Mouse (Mus musculus) cerebellum, adult 18-20 months (tissue): ENCODE data around the gene Ecm2.
A peak's percentile ranks its signal among the peaks of the same experiment; 100 is the strongest.

Source experiments
- DNase-seq, 2 experiments: peaks; one replicate each; pipeline ENCODE4 v3.0.0; 2021

The Ecm2 gene

DNA sequence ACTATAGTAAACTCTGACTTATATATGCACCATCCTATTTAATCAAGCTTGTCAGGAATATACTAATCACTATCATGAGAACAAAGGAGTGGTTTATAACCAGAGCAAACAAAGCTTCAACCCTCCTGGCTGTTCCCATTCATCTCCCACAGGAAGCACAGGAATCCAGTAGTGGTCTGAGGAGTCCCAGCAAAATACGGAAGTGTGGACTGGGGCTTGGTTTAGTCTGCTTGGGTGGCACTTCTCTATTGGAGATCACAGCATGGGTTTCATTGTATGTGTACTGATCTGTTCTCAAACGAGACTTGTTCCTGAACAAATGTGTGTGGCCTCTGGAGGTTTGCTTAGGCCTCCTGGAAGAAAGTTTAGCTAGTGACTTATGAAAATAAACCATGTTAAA, 14.2 kb downstream of the Ecm2 start:
- DNase-seq: no peak

DNA sequence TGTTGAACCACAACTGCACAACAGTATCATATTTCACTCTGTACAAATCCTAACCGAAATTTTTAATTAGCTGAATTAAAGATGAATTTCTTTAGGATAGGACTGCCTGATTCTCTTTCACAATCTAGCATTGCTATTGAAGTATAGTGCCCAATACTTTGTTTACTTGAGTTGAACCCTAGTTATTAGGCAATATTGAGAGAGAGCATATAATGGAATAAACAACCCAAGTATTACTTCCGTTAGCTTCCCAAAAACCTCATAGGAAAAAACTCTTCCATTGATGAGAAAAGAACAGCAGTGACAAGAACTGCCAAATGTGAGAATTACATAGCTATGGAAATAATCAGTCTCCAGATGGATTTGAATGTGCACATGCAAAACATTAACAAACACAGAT, 21.6 kb downstream of the Ecm2 start:
- DNase-seq: no peak

DNA sequence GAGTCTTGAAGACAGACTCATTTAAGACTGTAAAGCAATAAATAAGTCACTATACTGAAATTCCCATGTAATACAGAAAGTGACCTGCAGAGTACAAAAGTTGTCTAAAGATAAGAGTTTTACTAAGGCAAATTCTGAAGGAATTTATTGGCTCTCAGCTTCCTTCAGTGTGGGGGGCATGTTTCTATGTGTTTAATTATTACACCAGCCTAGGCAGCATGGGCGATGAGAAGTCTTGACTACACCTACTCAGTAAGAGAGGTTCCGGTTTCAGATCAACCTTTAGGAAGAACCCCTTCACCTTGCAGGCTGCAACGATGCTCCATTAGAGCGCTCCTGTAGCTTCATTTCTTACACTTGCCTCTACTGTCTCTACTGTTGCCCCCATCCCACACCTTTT, 26.0 kb downstream of the Ecm2 start:
- no peak for DNase-seq

DNA sequence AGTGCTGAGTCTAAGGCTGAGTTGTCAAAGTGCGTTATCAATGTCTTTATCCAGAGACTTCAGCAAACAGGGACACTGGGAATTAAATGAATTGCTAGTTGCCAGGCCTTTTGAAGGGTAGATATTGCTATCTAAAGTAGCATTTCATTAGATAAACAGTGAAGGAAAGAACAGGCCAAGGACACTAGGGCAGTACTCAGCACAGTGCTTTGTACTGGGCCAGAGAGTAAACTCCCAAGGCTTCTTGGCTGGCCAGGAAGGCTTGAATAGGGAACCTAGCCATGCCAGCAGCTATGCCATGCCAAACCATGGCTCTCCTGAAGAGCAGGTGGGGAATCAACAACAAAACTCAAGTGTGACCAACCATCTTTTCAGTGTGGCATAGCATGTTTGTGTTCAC, 32.3 kb downstream of the Ecm2 start:
- no peak for DNase-seq

DNA sequence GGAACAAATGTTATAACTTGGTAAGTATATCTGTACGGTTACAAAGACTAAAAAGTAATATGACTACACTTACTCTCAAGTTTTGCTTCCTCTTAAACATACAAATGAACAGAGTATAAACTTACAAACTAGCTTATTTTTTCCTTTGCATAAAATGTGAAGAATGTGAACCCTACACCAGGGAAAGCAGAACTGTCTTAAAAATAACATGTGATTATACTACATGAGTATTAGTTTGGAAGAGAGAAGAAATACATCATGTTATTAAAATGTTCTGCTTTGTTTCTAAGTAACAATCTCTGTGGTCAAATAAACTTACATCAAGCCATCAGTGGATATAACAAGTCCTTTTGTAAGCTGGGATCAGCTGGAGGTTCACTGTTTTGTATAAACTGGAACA, 34.1 kb downstream of the Ecm2 start:
- no peak for DNase-seq

DNA sequence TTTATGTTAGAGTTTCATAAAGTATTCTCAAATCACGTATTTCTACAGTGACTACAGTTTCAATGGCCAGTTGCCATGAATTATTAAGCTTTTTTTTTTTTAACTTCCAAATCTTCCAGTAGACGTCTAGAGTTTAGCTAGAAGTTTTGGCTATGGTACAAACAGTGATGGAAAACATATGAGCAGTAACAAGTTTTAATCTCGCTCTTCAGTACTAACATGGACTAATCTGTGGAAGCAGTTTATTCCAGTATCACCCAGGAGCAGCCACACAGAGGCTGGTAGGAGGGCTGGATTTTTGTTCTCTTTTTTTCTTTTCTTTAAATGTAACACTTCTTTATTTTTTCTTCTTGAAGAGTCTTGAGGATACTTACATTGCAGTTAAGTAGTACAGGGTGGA, 39.7 kb downstream of the Ecm2 start, which contains the start of gene Aspn:
Gene Aspn, plus strand, starts transcription at position 165 of the 400 bp plus-strand sequence.
- DNase-seq: no peak

DNA sequence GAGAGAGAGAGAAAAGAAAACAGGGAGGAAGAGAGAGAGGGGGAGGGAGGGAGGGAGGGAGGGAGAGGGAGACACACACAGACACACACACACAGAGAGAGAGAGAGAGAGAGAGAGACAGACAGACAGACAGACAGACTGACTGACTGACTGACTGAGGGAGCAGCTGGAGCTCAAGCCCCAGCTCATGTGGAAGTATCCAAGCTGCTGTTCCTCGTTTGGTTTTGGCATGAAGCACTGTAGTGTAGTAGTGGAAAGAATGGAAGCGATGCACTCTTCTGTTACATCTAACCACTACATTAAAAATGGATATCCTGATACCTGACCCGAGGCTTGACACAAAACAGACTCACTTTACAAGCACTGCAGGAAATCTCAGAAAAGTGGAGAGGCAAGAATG, 41.0 kb downstream of the Ecm2 start:
- DNase-seq: no peak

DNA sequence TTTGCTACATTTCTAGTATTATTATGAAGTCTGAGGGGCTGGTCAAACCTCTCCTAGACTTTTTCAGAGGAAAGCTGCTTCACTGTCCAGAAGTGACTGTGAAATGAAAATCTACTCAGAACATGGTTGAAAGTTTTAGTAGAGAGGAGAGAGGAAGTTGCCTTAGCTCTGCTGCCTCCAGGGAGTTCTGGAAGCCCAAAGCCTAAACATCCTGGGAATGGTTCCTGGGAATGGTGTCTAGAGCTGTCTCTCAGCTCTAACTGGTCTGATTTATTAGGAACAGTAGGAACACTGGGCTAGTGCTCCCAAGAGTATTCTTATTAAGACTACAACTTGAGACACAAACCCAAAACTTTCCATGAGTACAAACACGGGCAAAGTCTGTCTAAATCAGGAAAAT, 41.9 kb downstream of the Ecm2 start:
- no peak for DNase-seq

DNA sequence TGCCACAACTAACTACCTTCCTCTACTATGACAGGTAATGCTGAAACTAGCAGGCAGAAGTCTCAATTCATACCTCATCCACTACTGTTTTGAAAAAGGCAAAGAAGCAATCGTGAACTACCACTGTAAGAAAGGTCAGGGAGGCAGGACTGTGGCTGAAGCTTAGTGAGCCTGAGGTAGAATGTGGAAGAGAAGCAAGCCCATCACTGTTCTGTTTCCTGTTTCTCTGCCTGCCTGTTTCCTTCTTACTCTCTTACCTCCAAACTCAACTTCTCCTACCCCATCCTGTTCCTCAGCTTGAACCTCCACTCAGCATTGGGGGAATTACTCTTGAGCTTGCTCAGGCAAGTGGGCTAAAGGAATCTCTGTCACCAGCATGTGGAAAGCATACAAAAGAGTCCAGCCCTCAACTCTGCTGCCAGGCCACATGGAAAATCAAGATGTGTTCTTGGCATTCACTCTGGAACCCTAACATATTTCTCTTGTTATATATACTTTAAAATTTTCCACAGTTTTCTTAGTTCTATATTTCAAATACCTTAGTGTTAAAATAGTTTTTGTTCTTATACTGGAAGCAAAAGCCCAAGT, 43.0 kb downstream of the Ecm2 start:
- no peak for DNase-seq

DNA sequence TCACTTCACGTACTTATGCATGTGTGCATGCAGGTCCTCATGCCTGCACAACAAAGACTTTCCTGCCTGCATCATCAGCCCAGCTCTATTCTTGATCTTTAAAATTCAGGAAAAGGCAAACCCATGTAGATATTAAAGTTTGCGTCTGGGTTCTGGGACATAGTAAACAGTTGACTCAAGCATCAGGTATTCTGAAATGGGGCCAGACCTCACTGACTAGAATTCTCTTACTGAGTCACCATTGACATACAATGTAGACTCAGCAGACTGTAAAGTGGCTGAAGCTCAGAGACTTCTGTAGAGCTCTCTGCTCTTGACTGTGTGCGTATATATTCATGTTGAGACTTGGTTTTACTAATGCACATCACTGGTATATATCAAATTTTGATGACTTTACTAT, 45.0 kb downstream of the Ecm2 start:
- DNase-seq: no peak

DNA sequence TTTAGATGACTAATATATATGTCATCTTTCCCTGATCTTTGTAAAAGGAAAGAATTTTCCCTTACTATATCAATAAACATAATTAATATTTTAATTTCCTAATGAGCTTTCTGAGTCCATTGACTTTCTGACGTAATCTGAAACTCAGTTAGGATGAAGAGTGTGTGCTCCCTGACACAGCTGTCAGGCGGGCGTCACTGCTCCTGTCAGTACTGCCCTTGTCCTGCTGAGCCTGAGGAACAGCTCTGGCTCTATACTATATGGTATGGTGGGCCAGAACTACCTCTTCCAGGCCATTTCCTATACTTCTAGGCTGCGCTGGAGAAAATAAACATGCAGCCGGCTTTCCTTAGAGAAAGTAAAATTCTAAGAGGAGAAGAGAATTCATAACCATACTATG, 49.9 kb downstream of the Ecm2 start:
- no peak for DNase-seq

DNA sequence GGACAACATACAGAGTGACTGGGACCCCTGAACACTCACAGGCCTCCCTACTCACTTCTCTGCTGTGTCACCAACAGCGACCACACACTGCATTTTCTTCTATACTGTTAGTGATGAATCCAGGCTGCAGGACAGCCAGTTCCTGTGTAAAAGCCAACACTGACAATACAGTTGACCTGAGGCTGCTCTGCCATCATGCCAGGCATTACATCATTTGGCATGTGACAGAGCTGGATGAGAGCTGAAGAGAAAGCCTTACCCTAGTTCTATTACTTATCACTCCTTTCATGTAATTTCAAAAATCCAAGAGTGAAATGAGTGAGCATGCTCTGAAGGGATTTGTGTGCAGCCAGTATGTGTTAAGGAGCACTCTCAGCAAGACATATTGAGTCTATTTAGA, 51.6 kb downstream of the Ecm2 start:
- peak; percentile 4 to 7 for DNase-seq

DNA sequence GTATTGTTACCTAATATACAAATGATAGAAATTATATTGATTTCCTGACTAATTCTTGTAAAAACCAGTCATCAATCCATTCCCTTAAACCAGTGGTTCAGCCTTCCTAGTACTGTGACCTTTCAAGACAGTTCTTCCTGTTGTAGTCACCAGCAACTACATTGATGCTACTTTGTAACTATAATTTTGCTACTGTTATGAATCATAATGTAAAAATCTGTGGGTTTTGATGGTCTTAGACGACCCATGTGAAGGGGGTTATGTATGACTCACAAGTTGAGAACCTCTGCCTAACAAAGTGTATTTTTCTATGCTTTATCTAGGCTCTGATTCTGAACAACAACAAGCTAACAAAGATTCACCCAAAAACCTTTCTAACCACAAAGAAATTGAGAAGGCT, 52.3 kb downstream of the Ecm2 start:
- DNase-seq: no peak

DNA sequence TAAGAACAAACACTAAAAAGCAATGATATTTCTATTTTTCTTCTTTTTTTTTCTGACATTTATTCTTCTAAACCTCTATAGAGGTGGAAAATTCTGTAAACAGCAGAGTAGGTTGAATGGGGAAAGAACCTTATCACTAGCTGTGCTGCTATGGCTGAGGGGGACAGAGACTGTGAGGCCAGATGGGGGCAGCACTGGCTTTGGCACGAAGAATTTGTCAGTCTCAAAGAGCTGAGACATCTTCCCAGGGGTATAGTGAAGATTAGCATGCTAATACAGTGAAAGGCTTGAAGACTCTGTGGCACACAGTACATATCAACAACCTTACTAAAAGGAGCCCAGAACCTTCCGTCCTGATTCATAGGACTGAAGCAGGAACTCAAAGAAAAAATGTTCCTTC, 54.6 kb downstream of the Ecm2 start:
- peak in 1 of 2 experiments; percentile 3 for DNase-seq

DNA sequence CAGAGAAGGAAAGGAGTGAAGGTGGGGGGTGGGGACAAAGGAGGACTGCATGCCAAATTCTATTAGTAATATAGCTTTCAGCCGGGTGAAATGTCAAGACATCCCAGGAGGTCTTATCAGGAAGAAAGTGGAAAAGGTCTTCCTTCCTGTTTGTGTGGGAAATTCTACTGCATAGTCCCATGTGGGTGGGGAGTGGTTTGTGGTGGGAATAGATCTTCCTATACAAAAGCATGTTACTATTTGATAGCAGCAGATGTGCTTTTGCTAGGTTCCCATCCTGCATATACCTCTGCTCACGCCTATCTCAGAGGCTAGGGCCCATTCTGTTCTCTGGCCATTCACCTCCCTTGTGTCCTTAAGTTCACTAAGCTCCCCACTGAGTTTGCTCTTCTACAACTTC, 56.3 kb downstream of the Ecm2 start:
- DNase-seq: no peak

DNA sequence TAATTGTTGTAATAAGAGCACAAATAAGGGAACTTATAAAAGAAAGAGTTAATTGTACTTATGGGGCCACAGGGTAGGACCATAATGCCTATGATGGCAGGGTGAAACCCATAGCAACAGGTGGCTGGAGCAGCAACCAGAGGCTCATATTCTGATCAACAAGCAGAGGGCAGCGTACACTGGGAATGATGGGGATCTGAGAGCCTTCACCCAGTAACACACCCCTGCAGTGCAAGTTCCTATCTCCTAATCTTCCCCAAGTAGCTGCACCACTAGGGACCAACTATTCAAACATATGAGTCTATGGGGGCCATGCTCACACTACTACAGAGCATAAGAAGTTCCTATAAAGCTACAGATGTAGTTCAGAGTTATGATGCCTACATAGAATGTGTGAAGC, 59.7 kb downstream of the Ecm2 start:
- DNase-seq: no peak

DNA sequence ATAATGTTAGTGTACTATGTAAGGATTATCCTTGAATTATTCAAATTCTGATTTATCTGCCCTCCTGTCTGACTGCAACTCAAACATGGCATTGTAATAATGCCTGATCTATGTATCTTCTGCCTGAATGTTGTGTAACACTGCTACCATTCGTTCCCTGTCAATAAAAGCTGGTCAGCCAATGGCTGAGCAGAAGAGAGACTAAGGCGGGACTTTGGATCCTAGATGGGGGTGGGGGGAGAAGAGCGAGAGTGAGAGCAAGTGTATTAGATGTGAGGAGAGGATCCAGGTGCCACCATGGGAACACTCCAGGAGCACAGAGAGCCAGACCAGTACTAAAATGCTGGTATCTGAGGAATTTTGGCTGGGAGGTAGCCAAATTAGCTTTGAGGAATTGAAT, 65.8 kb downstream of the Ecm2 start:
- DNase-seq: no peak

DNA sequence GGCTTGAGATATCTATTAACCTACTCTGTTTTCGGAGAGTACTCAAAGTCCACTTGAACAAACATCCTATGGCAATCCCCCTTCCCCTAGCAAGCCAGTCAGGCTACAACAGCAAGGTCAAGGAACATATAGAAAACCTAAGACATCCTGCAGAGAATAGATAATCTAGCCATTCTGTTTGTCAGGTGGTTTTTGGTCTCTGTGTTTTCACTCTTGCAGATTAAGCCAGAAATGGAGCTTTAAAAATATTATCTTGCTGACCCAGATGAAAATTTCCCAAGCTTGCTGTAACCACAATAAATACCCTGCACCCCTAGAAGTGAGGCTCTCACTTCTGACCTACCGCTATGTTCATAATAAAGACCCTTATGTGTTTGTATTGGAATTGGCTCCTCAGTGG, 66.8 kb downstream of the Ecm2 start:
- DNase-seq: no peak

DNA sequence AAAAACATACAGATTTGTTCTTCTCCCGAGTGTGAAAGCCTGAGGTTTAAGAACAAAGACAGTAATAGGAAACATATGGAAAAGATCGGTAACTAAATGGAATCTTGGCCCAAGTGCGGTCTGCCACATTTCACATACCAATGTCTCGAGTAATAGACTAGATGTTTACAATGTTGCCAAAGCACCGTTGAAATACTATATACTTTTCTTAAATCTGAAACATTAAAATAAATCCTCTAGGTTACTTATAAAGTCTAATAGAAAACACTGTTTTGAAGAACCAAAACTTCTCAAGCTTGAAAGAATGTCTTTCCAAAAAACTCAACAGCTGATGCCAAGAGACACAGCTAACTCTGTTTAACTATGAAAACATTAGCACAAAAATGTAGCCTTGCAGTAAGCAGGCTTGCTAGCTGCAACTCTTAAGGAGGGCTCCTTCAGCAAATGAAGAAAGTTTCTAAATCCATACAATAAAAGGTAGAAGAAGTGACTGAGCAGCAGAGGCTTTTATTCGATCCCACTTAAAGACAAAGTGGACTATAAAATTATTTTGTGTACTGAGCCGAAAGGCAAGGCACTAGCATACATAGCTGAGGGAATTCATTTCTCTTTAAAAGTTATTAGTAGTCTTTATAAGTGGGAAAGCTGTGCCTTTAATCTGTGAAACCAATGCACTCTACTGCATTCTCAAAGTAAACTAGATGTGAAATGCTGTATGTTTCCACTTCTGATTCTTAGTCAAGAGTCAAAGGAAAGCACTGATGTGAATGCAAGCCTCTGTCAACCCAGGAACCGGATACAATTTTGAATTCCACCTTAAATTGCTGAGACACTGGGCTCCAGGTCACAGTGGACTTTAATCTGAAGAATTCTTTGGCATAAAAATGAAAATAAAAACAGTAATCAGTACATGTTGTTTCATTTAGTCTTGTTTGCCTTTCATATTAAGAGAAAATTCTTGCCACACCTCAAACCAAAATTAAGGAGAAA, 77.2 kb downstream of the Ecm2 start, which contains the start of gene Omd:
Gene Omd, plus strand, starts transcription at position 922 of the 990 bp plus-strand sequence.
- DNase-seq: no peak
